Mouse (Mus musculus) layer of hippocampus, adult 9-10 months (tissue): Measurements from ENCODE around the gene Tprkb.
"Not testable (repeated sequence)": the region's sequence is repeated elsewhere in the genome, so short reads cannot be mapped to it uniquely, and the experiment has no call there.

Source experiments
- DNase-seq: peaks from one replicate; pipeline ENCODE4 v3.0.0; 2022; ENCODE audit warnings: low spot score

Tprkb gene

GRCm38 (mm10) chr6:85973336-85973735, 61.7 kb downstream of the Tprkb start:
- DNase-seq = no peak

- no peak for DNase-seq
These were observed 63.4 kb downstream of the Tprkb start for GRCm38 (mm10) chr6:85974941-85975617.

GRCm38 (mm10) chr6:85975761-85976160, 64.1 kb downstream of the Tprkb start:
- no peak for DNase-seq

GRCm38 (mm10) chr6:85976242-85976641, 64.6 kb downstream of the Tprkb start:
- DNase-seq = no peak

GRCm38 (mm10) chr6:85978736-85979135, 67.1 kb downstream of the Tprkb start:
- DNase-seq = not testable (repeated sequence)
